Mouse (Mus musculus) MEL (cell line): ENCODE measurements around the gene Tk2. TPM values are rescaled to one million over a fixed set of nuclear protein-coding genes. Genes with fewer than 3 reads are reported as not detected.

Experiments
- DNase-seq: peaks from one replicate; pipeline ENCODE4 v3.0.0; 2011; ENCODE audit warnings: low read depth, low spot score
- H3K27ac ChIP-seq: 2 replicates; pipeline ENCODE4 v1.5.1; 2012; ENCODE audit warnings: low read depth, mild to moderate bottlenecking, control low read depth, low read length, moderate library complexity; ENCODE audit not compliant: control insufficient read depth
- H3K27me3 ChIP-seq, 2 experiments: fragments of 150-350 bp in 1 of 2; sonication (generic) in 1 of 2; 2 replicates each; pipeline ENCODE4 v1.6.1; 2012; ENCODE audit warnings: low read length in 2 of 2, mild to moderate bottlenecking in 2 of 2, improper control_type of control experiment in 1 of 2, moderate library complexity in 1 of 2; ENCODE audit not compliant: insufficient read depth in 2 of 2, control insufficient read depth in 1 of 2
- H3K36me3 ChIP-seq, 2 experiments: 2 replicates each; pipeline ENCODE4 v1.6.1; 2012 to 2014; ENCODE audit warnings: low read length in 2 of 2, improper control_type of control experiment in 1 of 2, inconsistent platforms in 1 of 2, mild to moderate bottlenecking in 1 of 2; ENCODE audit not compliant: insufficient read depth in 2 of 2, control insufficient read depth in 1 of 2
- H3K4me1 ChIP-seq, 2 experiments: fragments of 150-350 bp in 1 of 2; sonication (generic) in 1 of 2; 2 replicates each; pipeline ENCODE4 v1.6.1; 2012; ENCODE audit warnings: low read length in 2 of 2, improper control_type of control experiment in 1 of 2, mild to moderate bottlenecking in 1 of 2; ENCODE audit not compliant: insufficient read depth in 2 of 2, control insufficient read depth in 1 of 2
- H3K4me3 ChIP-seq, 2 experiments: fragments of 150-350 bp in 1 of 2; sonication (generic) in 1 of 2; 2 replicates each; pipeline ENCODE4 v1.5.1; 2012; ENCODE audit warnings: low read depth in 2 of 2, low read length in 2 of 2, mild to moderate bottlenecking in 2 of 2, moderate library complexity in 2 of 2, control low read depth in 1 of 2, improper control_type of control experiment in 1 of 2; ENCODE audit not compliant: control insufficient read depth in 1 of 2, insufficient read depth in 1 of 2
- H3K79me2 ChIP-seq: 2 replicates; pipeline ENCODE4 v1.6.1; 2012; ENCODE audit warnings: mild to moderate bottlenecking, low read length, moderate library complexity; ENCODE audit not compliant: control insufficient read depth, poor library complexity, insufficient read depth
- H3K9ac ChIP-seq: 2 replicates; pipeline ENCODE4 v1.6.1; 2012; ENCODE audit warnings: low read depth, mild to moderate bottlenecking, control low read depth, low read length, moderate library complexity; ENCODE audit not compliant: control insufficient read depth, poor library complexity, severe bottlenecking
- H3K9me3 ChIP-seq: fragments of 150-350 bp; sonication (generic); replicated peaks from 2 replicates; pipeline ENCODE4 v1.6.1; 2012; ENCODE audit warnings: mild to moderate bottlenecking, low read length, improper control_type of control experiment, moderate library complexity; ENCODE audit not compliant: insufficient read depth
- BHLHE40 ChIP-seq: IDR thresholded peaks from 2 replicates; pipeline ENCODE4 v1.6.1; 2012; ENCODE audit warnings: low read depth, mild to moderate bottlenecking, inconsistent platforms, low read length, improper control_type of control experiment, borderline replicate concordance
- CHD1 ChIP-seq: IDR thresholded peaks from 2 replicates; pipeline ENCODE4 v1.6.1; 2012; ENCODE audit warnings: low read depth, mild to moderate bottlenecking, inconsistent platforms, low read length, improper control_type of control experiment
- CHD2 ChIP-seq: IDR thresholded peaks from 2 replicates; pipeline ENCODE4 v1.6.1; 2011; ENCODE audit warnings: low read length, improper control_type of control experiment
- CTCF ChIP-seq, 3 experiments: IDR thresholded peaks in 2 of 3; conservative IDR thresholded peaks in 1 of 3; 2 replicates each; pipeline ENCODE4 v1.5.1; 2011 to 2012; ENCODE audit warnings: low read length in 3 of 3, low read depth in 2 of 3, mild to moderate bottlenecking in 2 of 3, improper control_type of control experiment in 1 of 3, inconsistent platforms in 1 of 3, mixed read lengths in 1 of 3, moderate library complexity in 1 of 3; ENCODE audit not compliant: control insufficient read depth in 1 of 3, insufficient read depth in 1 of 3, poor library complexity in 1 of 3, severe bottlenecking in 1 of 3
- E2F4 ChIP-seq: IDR thresholded peaks from 2 replicates; pipeline ENCODE4 v1.6.1; 2011; ENCODE audit warnings: low read depth, low read length, improper control_type of control experiment, borderline replicate concordance
- ELF1 ChIP-seq: IDR thresholded peaks from 2 replicates; pipeline ENCODE4 v1.6.1; 2014; ENCODE audit warnings: low read depth, mild to moderate bottlenecking, inconsistent platforms, low read length, improper control_type of control experiment, moderate library complexity
- EP300 ChIP-seq, 2 experiments: IDR thresholded peaks; 2 replicates each; pipeline ENCODE4 v1.6.1; 2011; ENCODE audit warnings: improper control_type of control experiment in 2 of 2, low read length in 2 of 2, low read depth in 1 of 2, mild to moderate bottlenecking in 1 of 2
- ETS1 ChIP-seq: IDR thresholded peaks from 2 replicates; pipeline ENCODE4 v1.6.1; 2012; ENCODE audit warnings: low read depth, mild to moderate bottlenecking, inconsistent platforms, low read length, improper control_type of control experiment, moderate library complexity
- GABPA ChIP-seq: IDR thresholded peaks from 2 replicates; pipeline ENCODE4 v1.6.1; 2012; ENCODE audit warnings: low read depth, mild to moderate bottlenecking, inconsistent platforms, low read length, improper control_type of control experiment, moderate library complexity
- GATA1 ChIP-seq: IDR thresholded peaks from 2 replicates; pipeline ENCODE4 v1.6.1; 2011; ENCODE audit warnings: low read depth, low read length, improper control_type of control experiment
- HCFC1 ChIP-seq: IDR thresholded peaks from 2 replicates; pipeline ENCODE4 v1.6.1; 2012; ENCODE audit warnings: low read depth, mild to moderate bottlenecking, inconsistent platforms, low read length, improper control_type of control experiment, moderate library complexity
- JUND ChIP-seq: IDR thresholded peaks from 2 replicates; pipeline ENCODE4 v1.6.1; 2011; ENCODE audit warnings: low read depth, mild to moderate bottlenecking, improper control_type of control experiment, low read length
- KAT2A ChIP-seq: conservative IDR thresholded peaks from 2 replicates; pipeline ENCODE4 v1.6.1; 2012; ENCODE audit warnings: low read depth, low read length, improper control_type of control experiment, inconsistent platforms
- MAFK ChIP-seq: IDR thresholded peaks from 2 replicates; pipeline ENCODE4 v1.6.1; 2011; ENCODE audit warnings: low read depth, mild to moderate bottlenecking, low read length, improper control_type of control experiment, borderline replicate concordance
- MAX ChIP-seq: IDR thresholded peaks from 2 replicates; pipeline ENCODE4 v1.6.1; 2011; ENCODE audit warnings: low read length, improper control_type of control experiment
- MAZ ChIP-seq: IDR thresholded peaks from 2 replicates; pipeline ENCODE4 v1.6.1; 2012; ENCODE audit warnings: low read depth, mild to moderate bottlenecking, inconsistent platforms, low read length, improper control_type of control experiment
- MEF2A ChIP-seq: IDR thresholded peaks from 2 replicates; pipeline ENCODE4 v1.6.1; 2014; ENCODE audit warnings: low read depth, mild to moderate bottlenecking, inconsistent platforms, low read length, improper control_type of control experiment; ENCODE audit not compliant: poor library complexity, insufficient replicate concordance, severe bottlenecking; ENCODE audit errors: extremely low read depth
- MYB ChIP-seq: IDR thresholded peaks from 2 replicates; pipeline ENCODE4 v1.6.1; 2011; ENCODE audit warnings: mild to moderate bottlenecking, low read depth, low read length, improper control_type of control experiment
- MYC ChIP-seq: IDR thresholded peaks from 2 replicates; pipeline ENCODE4 v1.6.1; 2011; ENCODE audit warnings: low read depth, mild to moderate bottlenecking, low read length, improper control_type of control experiment, moderate library complexity
- NELFE ChIP-seq: IDR thresholded peaks from 2 replicates; pipeline ENCODE4 v1.6.1; 2011; ENCODE audit warnings: low read depth, low read length, improper control_type of control experiment
- POLR2A ChIP-seq, 2 experiments: IDR thresholded peaks; 2 replicates each; pipeline ENCODE4 v1.6.1; 2011 to 2012; ENCODE audit warnings: low read length in 2 of 2, mild to moderate bottlenecking in 2 of 2, control low read depth in 1 of 2, improper control_type of control experiment in 1 of 2, low read depth in 1 of 2, moderate library complexity in 1 of 2; ENCODE audit not compliant: control insufficient read depth in 1 of 2, insufficient read depth in 1 of 2, poor library complexity in 1 of 2
- POLR2AphosphoS2 ChIP-seq: IDR thresholded peaks from 2 replicates; pipeline ENCODE4 v1.6.1; 2011; ENCODE audit warnings: low read length, improper control_type of control experiment
- POLR2AphosphoS5 ChIP-seq: IDR thresholded peaks from 2 replicates; pipeline ENCODE4 v1.6.1; 2012; ENCODE audit warnings: low read depth, borderline replicate concordance, mild to moderate bottlenecking, inconsistent platforms, low read length, moderate library complexity, mixed read lengths
- RAD21 ChIP-seq: IDR thresholded peaks from 2 replicates; pipeline ENCODE4 v1.6.1; 2011; ENCODE audit warnings: mild to moderate bottlenecking, low read depth, low read length, improper control_type of control experiment
- RCOR1 ChIP-seq: IDR thresholded peaks from 2 replicates; pipeline ENCODE4 v1.6.1; 2012; ENCODE audit warnings: low read depth, mild to moderate bottlenecking, inconsistent platforms, low read length, improper control_type of control experiment
- SIN3A ChIP-seq: IDR thresholded peaks from 2 replicates; pipeline ENCODE4 v1.6.1; 2012; ENCODE audit warnings: low read length, improper control_type of control experiment, inconsistent platforms
- SMC3 ChIP-seq: IDR thresholded peaks from 2 replicates; pipeline ENCODE4 v1.6.1; 2011; ENCODE audit warnings: low read depth, low read length, improper control_type of control experiment
- TAL1 ChIP-seq: IDR thresholded peaks from 2 replicates; pipeline ENCODE4 v1.6.1; 2012; ENCODE audit warnings: mild to moderate bottlenecking, inconsistent platforms, low read length, moderate library complexity, mixed read lengths
- TBP ChIP-seq: IDR thresholded peaks from 2 replicates; pipeline ENCODE4 v1.8.0; 2011; ENCODE audit warnings: low read depth, low read length, improper control_type of control experiment
- UBTF ChIP-seq: IDR thresholded peaks from 2 replicates; pipeline ENCODE4 v1.6.1; 2012; ENCODE audit warnings: low read depth, mild to moderate bottlenecking, inconsistent platforms, low read length, improper control_type of control experiment, moderate library complexity, borderline replicate concordance; ENCODE audit not compliant: insufficient read depth
- USF1 ChIP-seq: IDR thresholded peaks from 2 replicates; pipeline ENCODE4 v1.6.1; 2014; ENCODE audit warnings: low read depth, mild to moderate bottlenecking, inconsistent platforms, low read length, improper control_type of control experiment, moderate library complexity
- USF2 ChIP-seq, 2 experiments: IDR thresholded peaks; 2 replicates each; pipeline ENCODE4 v1.6.1; 2011 to 2012; ENCODE audit warnings: improper control_type of control experiment in 2 of 2, low read length in 2 of 2, borderline replicate concordance in 1 of 2, inconsistent platforms in 1 of 2, low read depth in 1 of 2, mild to moderate bottlenecking in 1 of 2; ENCODE audit not compliant: insufficient read depth in 1 of 2
- ZC3H11A ChIP-seq: IDR thresholded peaks from 2 replicates; pipeline ENCODE4 v1.6.1; 2012; ENCODE audit warnings: low read depth, mild to moderate bottlenecking, inconsistent platforms, low read length, improper control_type of control experiment
- ZKSCAN1 ChIP-seq: IDR thresholded peaks from 2 replicates; pipeline ENCODE4 v1.6.1; 2012; ENCODE audit warnings: low read depth, mild to moderate bottlenecking, inconsistent platforms, low read length, improper control_type of control experiment, moderate library complexity
- ZMIZ1 ChIP-seq: IDR thresholded peaks from 2 replicates; pipeline ENCODE4 v1.6.1; 2012; ENCODE audit warnings: low read depth, mild to moderate bottlenecking, inconsistent platforms, low read length, improper control_type of control experiment, moderate library complexity
- ZNF384 ChIP-seq: IDR thresholded peaks from 2 replicates; pipeline ENCODE4 v1.6.1; 2012; ENCODE audit warnings: low read depth, mild to moderate bottlenecking, inconsistent platforms, low read length, improper control_type of control experiment
- polyA plus RNA-seq, 2 experiments: library from polyadenylated mRNA; stranded (reverse) in 1 of 2; unstranded in 1 of 2; fragments of >175 nt in 1 of 2; fragments of >200 nt in 1 of 2; gene quantifications; 2 replicates each; pipeline versions ENCODE4 v1.2.1 to v1.2.4; 2012; ENCODE audit warnings: low replicate concordance in 2 of 2, low read depth in 1 of 2; ENCODE audit not compliant: insufficient read length in 2 of 2, insufficient read depth in 1 of 2, missing spikeins in 1 of 2
- total RNA-seq: library from RNA; depleted of rRNA; stranded (reverse); fragments of 300-350 nt; gene quantifications from 2 replicates; pipeline ENCODE4 v1.2.3, GENCODE M21; 2012

Tk2 gene
- total and polyA plus RNA-seq, 3 experiments = 18.6 to 26.8 TPM; not detected in 1

GRCm38 (mm10) chr8:104247054-104247907 is 1.1 kb downstream of the Tk2 start:
- peak overlapping the region; percentile 91 for H3K9ac ChIP-seq
- peak overlapping the region; percentile 74 for H3K27ac ChIP-seq
- H3K9me3 ChIP-seq = no peaks in the 10 kb centered on the region
- DNase-seq = peak; percentile 78
- peak overlapping the region; percentile 90 to 94 for H3K4me3 ChIP-seq
- H3K4me1 ChIP-seq = peaks cover 10 to 37% of the 10 kb centered on the region in 2 experiments
- peaks cover 0 to 18% of the 10 kb centered on the region in 2 experiments; a peak in 2 of 4 replicates for H3K36me3 ChIP-seq
- H3K27me3 ChIP-seq = no peaks in the 10 kb centered on the region
- H3K79me2 ChIP-seq = peaks cover 7% of the 10 kb centered on the region
- TF ChIP-seq USF1 (no peak), TBP (no peak; the same call in 1 of the 2 replicates), BHLHE40 (no peak), CHD2 (no peak), MAZ (no peak), UBTF (no peak), MYC (0 out of 2 replicates have a peak, but pooled peaks have one; percentile 28), MAFK (no peak), POLR2AphosphoS5 (no peak), JUND (no peak), ZC3H11A (no peak), CHD1 (peak; percentile 92; the same call in 1 of the 2 replicates), CTCF (IDR thresholded peaks at IDR 0.05 in 2 of 3, conservative IDR thresholded peaks at IDR 0.05 in 1 of 3; ENCODE audit: control insufficient read depth in 1 of 3, insufficient read depth in 1 of 3, low read depth in 2 of 3, low read length in 3 of 3, poor library complexity in 1 of 3, severe bottlenecking in 1 of 3) (no peak), RAD21 (no peak), TAL1 (no peak), GABPA (no peak), E2F4 (no peak), ETS1 (no peak), POLR2A (IDR thresholded peaks at IDR 0.05; ENCODE audit: control insufficient read depth in 1 of 2, insufficient read depth in 1 of 2, low read depth in 1 of 2, low read length in 2 of 2, poor library complexity in 1 of 2) (peak; percentile 40 to 41; a peak in 1 of 4 replicates), MAX (peak; percentile 26; the same call in 1 of the 2 replicates), RCOR1 (no peak), NELFE (no peak), ELF1 (no peak), USF2 (IDR thresholded peaks at IDR 0.05; ENCODE audit: borderline replicate concordance in 1 of 2, insufficient read depth in 1 of 2, low read depth in 1 of 2, low read length in 2 of 2) (no peak), ZNF384 (peak; percentile 87), MEF2A (no peak), KAT2A (no peak), SMC3 (no peak), GATA1 (peak; percentile 50; the same call in 1 of the 2 replicates), ZMIZ1 (no peak), SIN3A (peak; percentile 13), POLR2AphosphoS2 (no peak), EP300 (IDR thresholded peaks at IDR 0.05; ENCODE audit: low read depth in 1 of 2, low read length in 2 of 2) (peak in 1 of 2 experiments; percentile 32; a peak in 1 of 4 replicates), ZKSCAN1 (no peak), HCFC1 (no peak), MYB (no peak)
